Mouse (Mus musculus) liver, adult 10 weeks (tissue): Measurements from ENCODE around the gene Aox1. TPM values are rescaled to one million over a fixed set of nuclear protein-coding genes. Genes with fewer than 3 reads are reported as not detected.

Experiments used
- polyA plus RNA-seq: library from polyadenylated mRNA; stranded (reverse); fragments of 350-450 nt; fragmentation: Illumina TruSeq; extraction: RNeasy Lipid Tissue Mini Kit (QIAGEN cat#74804); gene quantifications from one replicate; pipeline ENCODE4 v1.2.3, GENCODE M21; 2014; ENCODE audit warnings: low read depth, low replicate concordance

Aox1 gene
- polyA plus RNA-seq, result 24.3 TPM

DNA sequence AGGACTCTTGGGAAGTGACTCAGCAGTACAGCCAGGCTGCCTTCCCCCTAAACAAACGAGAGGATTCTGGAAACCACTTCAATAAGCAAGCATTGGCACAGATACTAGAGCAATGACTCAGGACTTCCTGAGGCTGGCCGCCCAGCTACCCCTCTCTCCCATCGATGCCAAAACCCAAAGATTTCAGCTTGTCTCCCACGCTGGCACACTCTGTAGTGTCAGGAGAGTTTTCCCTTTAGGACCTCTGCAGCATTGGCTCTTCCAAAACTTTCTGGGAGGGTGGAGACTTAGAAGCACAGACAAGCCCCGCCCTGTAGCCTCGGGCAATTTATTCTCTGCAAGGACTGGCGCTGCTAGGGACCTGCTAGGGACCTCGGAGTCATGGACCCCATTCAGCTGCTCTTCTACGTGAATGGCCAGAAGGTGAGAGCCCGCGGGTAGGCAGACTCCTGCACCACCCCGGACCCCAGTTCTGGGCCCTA is at the start of gene Aox1:
TSS of gene Aox1 (plus strand) at position 296 of the 482 bp plus-strand sequence.

DNA sequence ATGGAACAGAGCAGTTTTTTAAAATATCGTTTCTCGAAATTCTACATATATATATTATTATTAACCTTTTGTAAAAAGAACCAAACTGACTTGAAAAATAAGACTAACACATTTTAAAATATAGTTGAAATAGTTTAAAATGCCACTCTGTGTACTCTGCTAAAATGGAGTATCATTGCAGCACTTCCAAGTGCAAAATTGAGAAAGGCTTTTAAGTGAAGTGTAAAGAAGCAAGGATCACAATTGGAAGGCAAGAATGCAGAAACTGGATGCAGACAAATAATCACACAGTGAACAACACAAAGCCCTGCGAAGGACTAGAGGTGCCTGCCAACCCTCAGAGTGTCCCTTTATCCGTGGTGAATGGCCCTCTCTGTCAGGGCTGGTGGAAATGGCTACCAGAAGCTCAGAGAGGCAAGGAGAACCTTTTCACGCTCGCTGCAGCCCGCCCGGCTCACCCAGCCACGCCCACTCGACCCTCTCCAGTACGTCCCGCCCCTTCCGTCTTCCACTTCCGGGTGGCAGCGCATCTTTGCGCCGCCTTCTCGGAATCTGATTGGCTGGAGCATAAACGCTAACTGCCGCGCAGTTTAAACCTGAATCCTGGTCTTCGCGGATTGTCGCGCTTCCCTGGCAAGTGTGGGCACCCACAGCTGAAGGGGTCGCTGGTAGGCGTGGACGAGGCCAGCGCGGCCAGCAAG is 34.1 kb upstream of the Aox1 start, which contains the start of gene Sgo2a:
TSS of gene Sgo2a (plus strand) at position 540 of the 701 bp plus-strand sequence.

DNA sequence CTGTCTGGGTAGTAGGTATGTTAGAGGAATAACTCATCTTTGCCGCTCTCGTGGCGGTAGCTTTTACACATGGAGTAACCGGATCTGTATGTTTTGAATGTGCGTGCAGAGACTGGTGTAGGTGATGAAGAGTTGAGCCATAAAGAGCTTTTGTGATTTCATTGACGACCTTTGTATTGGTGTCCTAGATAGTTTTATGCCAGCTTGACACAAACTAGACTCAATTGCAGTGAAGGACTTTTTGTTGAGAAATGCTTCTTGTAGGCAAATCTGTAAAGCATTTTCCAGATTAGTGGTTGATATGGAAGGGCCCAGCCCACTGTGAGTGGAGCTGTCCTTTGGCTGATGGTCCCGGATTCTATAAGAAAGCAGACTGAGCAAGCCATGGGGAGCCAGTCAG is 10.9 kb upstream of the Aox1 start, which contains the start of gene Kctd18:
TSS of gene Kctd18 (minus strand) at position 101 of the 400 bp plus-strand sequence.

DNA sequence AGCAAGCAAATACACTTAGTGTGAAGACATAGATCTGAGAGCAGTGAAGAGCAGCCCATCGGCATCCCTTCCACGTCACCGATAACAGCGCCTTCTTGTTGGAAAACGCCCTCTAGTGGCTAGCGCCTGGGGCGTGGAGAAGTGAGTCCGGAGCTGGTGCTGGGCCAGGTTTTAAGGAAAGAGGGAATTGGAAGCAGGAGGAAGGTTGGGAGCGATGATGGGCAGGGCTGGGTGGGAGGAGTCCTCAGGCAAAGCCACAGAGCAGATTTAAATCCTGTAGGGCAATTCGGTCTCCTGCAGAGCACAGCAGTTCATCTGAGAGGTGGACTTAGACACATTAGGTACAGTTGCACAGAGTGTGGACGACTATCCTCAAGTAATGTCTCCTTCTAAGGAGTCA is 83.1 kb downstream of the Aox1 start, which contains the start of gene Aox3:
TSS of gene Aox3 (plus strand) at position 251 of the 400 bp plus-strand sequence.

Other genes starting within 250 kb of the Aox1 start
- gene Sgo2a, start 34.0 kb upstream of the Aox1 start, polyA plus RNA-seq, result 0.16 TPM
- 8.1 TPM for gene Kctd18, start 11.0 kb upstream of the Aox1 start, polyA plus RNA-seq
- 198 TPM for gene Aox3, start 83.2 kb downstream of the Aox1 start, polyA plus RNA-seq
- gene Aox4, start 180.5 kb downstream of the Aox1 start, polyA plus RNA-seq, result not detected
- 0.08 TPM for gene Aox2, start 248.4 kb downstream of the Aox1 start, polyA plus RNA-seq